In the genomic region with DNA sequence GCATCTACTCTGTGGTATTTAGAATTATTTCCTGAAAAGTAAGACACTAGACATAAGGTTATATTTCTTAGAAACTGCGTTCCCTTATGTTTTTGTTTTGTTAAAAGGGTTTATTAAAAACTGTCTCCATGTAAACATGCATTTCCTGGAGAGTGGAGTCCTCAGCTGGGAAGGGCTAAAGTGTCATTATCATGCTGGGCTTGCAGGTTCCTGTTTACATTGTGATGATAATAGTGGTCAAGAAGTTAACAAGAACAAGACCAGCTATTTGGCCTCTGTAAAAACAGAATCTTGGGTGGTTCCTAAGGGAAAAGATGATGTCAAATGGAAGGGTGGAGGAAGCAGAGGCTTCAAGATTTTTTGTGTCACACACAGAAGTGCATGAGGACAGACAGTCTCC, we compare ENCODE assay signal across 23 mouse cellular contexts.
DNase-seq lines count a peak whose midpoint lies in the region; ATAC-seq and TF ChIP-seq lines count a peak whose summit lies in the region.
"Had no signal": no experiment of that assay in that cellular context is flagged by ENCODE, and none has a peak within 500 bp of the region (broad histone marks: within the 10 kb centered on the region; RNA-seq: fewer than 3 reads in every experiment).

No protein-coding gene starts in this region.

- WGBS in liver, adult 2 months: 56% methylated on average over 1 of the region's 1 CpGs
- WGBS in liver, postnatal 0 days (ENCODE audit: insufficient replicate concordance): 51% methylated on average over 1 of the region's 1 CpGs

- in situ Hi-C loops in ES-E14 (cut with MboI; ENCODE audit: low sequenced_read_pairs in 2 of 2, unreplicated experiment in 2 of 2): loop anchor here (10.0 to 25.0 kb wide), 2 partner anchors 1058 to 1071 kb away; no protein-coding TSS in a partner anchor

- H3K4me2 ChIP-seq in liver, postnatal 0 days (ENCODE audit: low read depth, low read length): no peak overlapping the region
- H3K4me2 ChIP-seq: embryonic facial prominence, embryonic 13.5 days; embryonic facial prominence, embryonic 15.5 days; forebrain, embryonic 12.5 days had no signal

- H3K27ac ChIP-seq in liver, adult 2 months (replicated peaks; ENCODE audit: insufficient read depth, low read depth, low read length): no peak overlapping the region
- H3K27ac ChIP-seq in liver, postnatal 0 days (ENCODE audit: low read depth): no peak overlapping the region
- H3K27ac ChIP-seq in ES-E14 (ENCODE audit: insufficient read depth, low read depth, low read length, poor library complexity, severe bottlenecking): no peak overlapping the region
- H3K27ac ChIP-seq: embryonic facial prominence, embryonic 13.5 days; embryonic facial prominence, embryonic 15.5 days; forebrain, embryonic 10.5 days; forebrain, embryonic 12.5 days had no signal

- ATAC-seq in liver, postnatal 0 days: no peak
- ATAC-seq: forebrain, embryonic 14.5 days; forebrain, embryonic 16.5 days had no signal

- H3K36me3 ChIP-seq in liver, adult 2 months (ENCODE audit: control insufficient read depth, insufficient read depth, low read length): no peaks in the 10 kb centered on the region
- no peaks in the 10 kb centered on the region for H3K36me3 ChIP-seq in liver, postnatal 0 days (replicated peaks; ENCODE audit: insufficient read depth, low read length)
- H3K36me3 ChIP-seq in ES-E14 (ENCODE audit: control insufficient read depth, insufficient read depth, low read length, poor library complexity, severe bottlenecking): no peaks in the 10 kb centered on the region
- H3K36me3 ChIP-seq: embryonic facial prominence, embryonic 15.5 days; forebrain, embryonic 10.5 days; forebrain, embryonic 12.5 days had no signal

- no peak for TF ChIP-seq POLR2A in liver, adult 2 months (IDR thresholded peaks at IDR 0.05; ENCODE audit: extremely low read depth, insufficient read depth, low read length)

- TF ChIP-seq CTCF in liver, adult 2 months (IDR thresholded peaks at IDR 0.05; ENCODE audit: low read depth, low read length): no peak
- TF ChIP-seq CTCF in liver, postnatal 0 days (IDR thresholded peaks at IDR 0.05; ENCODE audit: low read depth): no peak

- no peaks in the 10 kb centered on the region for H3K27me3 ChIP-seq in liver, adult 2 months (ENCODE audit: control insufficient read depth, insufficient read depth, low read length)
- H3K27me3 ChIP-seq in liver, postnatal 0 days (ENCODE audit: insufficient read depth, low read length): no peaks in the 10 kb centered on the region
- H3K27me3 ChIP-seq: embryonic facial prominence, embryonic 13.5 days; embryonic facial prominence, embryonic 15.5 days; forebrain, embryonic 12.5 days had no signal

- no peak for TF ChIP-seq EP300 in liver, postnatal 0 days (IDR thresholded peaks at IDR 0.05; ENCODE audit: low read depth)

- peak; percentile 29 for DNase-seq in liver, adult 2 months (ENCODE audit: extremely low read depth, low read depth, low spot score)
- DNase-seq in liver, postnatal 0 days: no peak
- DNase-seq in ES-CJ7 (ENCODE audit: low read depth, low spot score): peak; percentile 65
- DNase-seq in ES-E14 (ENCODE audit: low read depth, low spot score): peak; percentile 12
- DNase-seq in ZHBTc4 (ENCODE audit: low read depth, low spot score): peak; percentile 48
- DNase-seq in adrenal gland, postnatal 36 days: no peak
- DNase-seq in retina, embryonic 14.5 days (ENCODE audit: low spot score): no peak
- DNase-seq: adrenal gland, adult 2 months; adrenal gland, postnatal 10 days; adrenal gland, postnatal 25 days; cerebellum, adult 11-12 months; cerebellum, adult 2 months; cerebellum, adult 9-10 months; cerebellum, postnatal 10 days; cerebellum, postnatal 36 days; embryo, embryonic 11 days had no signal

- no peak overlapping the region for H3K9ac ChIP-seq in liver, adult 2 months (ENCODE audit: low read depth, low read length)
- no peak overlapping the region for H3K9ac ChIP-seq in liver, postnatal 0 days (replicated peaks)
- H3K9ac ChIP-seq in ES-E14 (ENCODE audit: insufficient read depth, low read depth, low read length, poor library complexity, severe bottlenecking): no peak overlapping the region
- H3K9ac ChIP-seq: embryonic facial prominence, embryonic 13.5 days; embryonic facial prominence, embryonic 15.5 days; forebrain, embryonic 12.5 days had no signal

- H3K4me3 ChIP-seq in liver, adult 2 months (ENCODE audit: insufficient read depth, low read depth, low read length): no peak overlapping the region
- no peak overlapping the region for H3K4me3 ChIP-seq in liver, postnatal 0 days (ENCODE audit: low read depth, low read length)
- H3K4me3 ChIP-seq in ES-E14 (ENCODE audit: insufficient read depth in 1 of 2, low read depth in 1 of 2, low read length in 2 of 2, poor library complexity in 1 of 2, severe bottlenecking in 1 of 2): no peak overlapping the region
- H3K4me3 ChIP-seq: embryonic facial prominence, embryonic 13.5 days; embryonic facial prominence, embryonic 15.5 days; erythroblast, embryonic 14.5 days; forebrain, embryonic 10.5 days; forebrain, embryonic 12.5 days had no signal

- no peaks in the 10 kb centered on the region for H3K9me3 ChIP-seq in liver, postnatal 0 days (ENCODE audit: low read length)
- no peaks in the 10 kb centered on the region for H3K9me3 ChIP-seq in ES-E14 (ENCODE audit: control insufficient read depth, insufficient read depth, low read depth, low read length)
- H3K9me3 ChIP-seq: embryonic facial prominence, embryonic 13.5 days; embryonic facial prominence, embryonic 15.5 days; forebrain, embryonic 10.5 days; forebrain, embryonic 12.5 days had no signal

- no peaks in the 10 kb centered on the region for H3K4me1 ChIP-seq in liver, adult 2 months (ENCODE audit: control insufficient read depth, insufficient read depth, low read length)
- H3K4me1 ChIP-seq in liver, postnatal 0 days (ENCODE audit: insufficient read depth): no peaks in the 10 kb centered on the region
- H3K4me1 ChIP-seq in ES-E14 (ENCODE audit: control insufficient read depth in 2 of 2, insufficient read depth in 2 of 2, low read length in 2 of 2, poor library complexity in 1 of 2): no peaks in the 10 kb centered on the region; a peak in 1 of 4 replicates
- H3K4me1 ChIP-seq: embryonic facial prominence, embryonic 13.5 days; embryonic facial prominence, embryonic 15.5 days; forebrain, embryonic 12.5 days had no signal

- H3K79me2 ChIP-seq in liver, adult 2 months (ENCODE audit: control insufficient read depth, insufficient read depth, low read length): no peaks in the 10 kb centered on the region

TF ChIP-seq in ES-E14, 5 proteins besides CTCF, POLR2A, EP300 and RAD21:
- TF ChIP-seq MAFK (IDR thresholded peaks at IDR 0.05; ENCODE audit: insufficient read depth, low read depth, low read length) (no peak), ZNF384 (IDR thresholded peaks at IDR 0.05; ENCODE audit: low read depth, low read length) (no peak), ZC3H11A (IDR thresholded peaks at IDR 0.05; ENCODE audit: borderline replicate concordance, low read depth, low read length) (no peak), CHD2 (IDR thresholded peaks at IDR 0.05; ENCODE audit: low read depth, low read length) (no peak), HCFC1 (IDR thresholded peaks at IDR 0.05; ENCODE audit: borderline replicate concordance, insufficient read depth, low read length) (no peak)
TF ChIP-seq in ES-E14: peak in this region for 0.

Comparison
In these comparisons a context has a peak if more than half of its experiments do, and no peak if none do; other contexts are left out.
1. DNase-seq: peak in liver, adult 2 months (single experiment), ES-CJ7 (single experiment), ES-E14 (single experiment) and ZHBTc4 (single experiment); none in liver, postnatal 0 days (single experiment), adrenal gland, postnatal 36 days (0 of 2) and retina, embryonic 14.5 days (single experiment).